Mouse (Mus musculus) forebrain, postnatal 0 days (tissue): ENCODE data around the gene Slc43a3. TPM values are rescaled to one million over a fixed set of nuclear protein-coding genes. Genes with fewer than 3 reads are reported as not detected.

Experiments
- ATAC-seq: fragments of 200-750 bp; cut with Nextera tagmentation; 2 replicates; pipeline ENCODE4 v1.8.0; 2017; ENCODE audit warnings: mild to moderate bottlenecking, moderate library complexity
- DNase-seq: peaks from one replicate; pipeline ENCODE4 v3.0.0-alpha.2; 2015
- H3K27ac ChIP-seq: fragments of 300-500 bp; sonication (generic); 2 replicates; pipeline ENCODE4 v1.5.1; 2014; ENCODE audit warnings: low read depth, mild to moderate bottlenecking, antibody characterized with exemption, low read length, moderate library complexity, mixed read lengths
- H3K27me3 ChIP-seq: fragments of 300-500 bp; sonication (generic); 2 replicates; pipeline ENCODE4 v1.6.1; 2014; ENCODE audit warnings: mild to moderate bottlenecking, low read length, mixed read lengths; ENCODE audit not compliant: insufficient read depth
- H3K36me3 ChIP-seq: fragments of 300-500 bp; sonication (generic); 2 replicates; pipeline ENCODE4 v1.6.1; 2014; ENCODE audit warnings: mild to moderate bottlenecking, moderate library complexity; ENCODE audit not compliant: insufficient read depth
- H3K4me1 ChIP-seq: fragments of 300-500 bp; sonication (generic); 2 replicates; pipeline ENCODE4 v1.6.1; 2014; ENCODE audit warnings: antibody characterized with exemption; ENCODE audit not compliant: insufficient read depth
- H3K4me2 ChIP-seq: fragments of 300-500 bp; sonication (generic); 2 replicates; pipeline ENCODE4 v1.6.1; 2014; ENCODE audit warnings: low read depth, mild to moderate bottlenecking, moderate library complexity
- H3K4me3 ChIP-seq: fragments of 300-500 bp; sonication (generic); 2 replicates; pipeline ENCODE4 v1.5.1; 2014; ENCODE audit warnings: low read depth, low read length, mixed read lengths
- H3K9ac ChIP-seq: fragments of 300-500 bp; sonication (generic); 2 replicates; pipeline ENCODE4 v1.6.1; 2014; ENCODE audit warnings: mild to moderate bottlenecking
- H3K9me3 ChIP-seq: fragments of 300-500 bp; sonication (generic); 2 replicates; pipeline ENCODE4 v1.6.1; 2016; ENCODE audit warnings: low read length
- CTCF ChIP-seq: sonication (generic); IDR thresholded peaks from 2 replicates; pipeline ENCODE4 v1.5.1; 2016; ENCODE audit warnings: antibody characterized with exemption, control low read depth, low read depth
- WGBS: fragments of 180-500 bp; shearing (Covaris S2); extraction: QIAGEN DNeasy Blood & Tissue Kit; methylation state at CpG from one replicate; pipeline ENCODE4 v1.1.7; 2014; 5-methylcytosine and 5-hydroxymethylcytosine counted together
- microRNA-seq, 2 experiments: library from miRNA; unstranded; fragments of <30 nt; microRNA quantifications; one replicate each; pipeline ENCODE4; 2016
- polyA plus RNA-seq: library from polyadenylated mRNA; unstranded; fragments of >200 nt; fragmentation: Nextera tagmentation; extraction: Ambion mirVana; gene quantifications from 2 replicates; pipeline ENCODE4 v1.2.1, GENCODE M21; 2015
- total RNA-seq: library from RNA; depleted of rRNA; stranded (reverse); fragments of >200 nt; gene quantifications from 2 replicates; pipeline ENCODE4 v1.2.3, GENCODE M21; 2014; rRNA removed

Slc43a3 gene
- total and polyA plus RNA-seq, 2 experiments from 2014 or later, result 3.5 to 7.6 TPM

GRCm38 (mm10) chr2:85006600-85006999, 70.2 kb downstream of the Slc43a3 start:
- Histone ChIP-seq H3K36me3 (no peaks in the 10 kb centered on the region), H3K4me2 (no peak overlapping the region), H3K9ac (no peak overlapping the region), H3K27me3 (no peaks in the 10 kb centered on the region), H3K27ac (no peak overlapping the region), H3K4me1 (no peaks in the 10 kb centered on the region), H3K9me3 (no peaks in the 10 kb centered on the region), H3K4me3 (no peak overlapping the region)
- ATAC-seq, result no peak
- 81% methylated on average over 7 of the region's 7 CpGs for WGBS
- DNase-seq, result no peak
- no peak for TF ChIP-seq CTCF

GRCm38 (mm10) chr2:85007729-85008128, 71.3 kb downstream of the Slc43a3 start:
- no peak overlapping the region for H3K27ac ChIP-seq
- peak; percentile 60 for TF ChIP-seq CTCF
- H3K27me3 ChIP-seq, result no peaks in the 10 kb centered on the region
- no peaks in the 10 kb centered on the region for H3K4me1 ChIP-seq
- peak; percentile 39 for ATAC-seq
- H3K36me3 ChIP-seq, result no peaks in the 10 kb centered on the region
- H3K9me3 ChIP-seq, result no peaks in the 10 kb centered on the region
- H3K4me2 ChIP-seq, result no peak overlapping the region
- 18% methylated on average over 4 of the region's 4 CpGs for WGBS
- H3K9ac ChIP-seq, result no peak overlapping the region
- peak; percentile 36 for DNase-seq
- no peak overlapping the region for H3K4me3 ChIP-seq

Small RNA genes lying within 50 kb of the gene (microRNA-seq; reads per million reads assigned to microRNA genes)
- 0 reads per million in 2 experiments for gene Gm24332

Other genes with a start within 250 kb of the Slc43a3 start
- gene Zdhhc5, start 221.4 kb upstream of the Slc43a3 start, total RNA-seq, result 22.9 and 27.5 TPM in 2 replicates
- gene Zdhhc5, start 221.4 kb upstream of the Slc43a3 start, polyA plus RNA-seq, result 13.1 TPM in 2 replicates
- gene Clp1, start 209.2 kb upstream of the Slc43a3 start, total RNA-seq, result 13.2 and 18.7 TPM in 2 replicates
- gene Clp1, start 209.2 kb upstream of the Slc43a3 start, polyA plus RNA-seq, result 15.6 and 15.8 TPM in 2 replicates
- gene Ypel4, start 202.5 kb upstream of the Slc43a3 start, total RNA-seq, result 14.8 and 15.0 TPM in 2 replicates
- 7.4 and 9.3 TPM in 2 replicates for gene Ypel4, start 202.5 kb upstream of the Slc43a3 start, polyA plus RNA-seq
- gene Gm19426, start 192.9 kb upstream of the Slc43a3 start, total RNA-seq, result 2.2 and 3.0 TPM in 2 replicates
- gene Gm19426, start 192.9 kb upstream of the Slc43a3 start, polyA plus RNA-seq, result 2.2 and 2.6 TPM in 2 replicates
- gene Serping1, start 161.1 kb upstream of the Slc43a3 start, total RNA-seq, result 9.1 and 19.2 TPM in 2 replicates
- gene Serping1, start 161.1 kb upstream of the Slc43a3 start, polyA plus RNA-seq, result 23.1 and 24.8 TPM in 2 replicates
- 14.8 and 15.1 TPM in 2 replicates for gene Ube2l6, start 137.8 kb upstream of the Slc43a3 start, total RNA-seq
- 14.9 and 18.1 TPM in 2 replicates for gene Ube2l6, start 137.8 kb upstream of the Slc43a3 start, polyA plus RNA-seq
- 0.29 TPM in 1 of 2 replicates, not detected in the other for gene Smtnl1, start 113.9 kb upstream of the Slc43a3 start, total RNA-seq
- 0.17 TPM in 1 of 2 replicates, not detected in the other for gene Smtnl1, start 113.9 kb upstream of the Slc43a3 start, polyA plus RNA-seq
- 67.3 and 74.6 TPM in 2 replicates for gene Timm10, start 109.6 kb upstream of the Slc43a3 start, total RNA-seq
- gene Timm10, start 109.6 kb upstream of the Slc43a3 start, polyA plus RNA-seq, result 97.7 and 116 TPM in 2 replicates
- gene Slc43a1, start 97.7 kb upstream of the Slc43a3 start, total RNA-seq, result 0.92 and 3.0 TPM in 2 replicates
- 0.91 and 0.94 TPM in 2 replicates for gene Slc43a1, start 97.7 kb upstream of the Slc43a3 start, polyA plus RNA-seq
- 17.7 and 23.7 TPM in 2 replicates for gene Rtn4rl2, start 49.9 kb upstream of the Slc43a3 start, total RNA-seq
- gene Rtn4rl2, start 49.9 kb upstream of the Slc43a3 start, polyA plus RNA-seq, result 25.8 and 26.1 TPM in 2 replicates
- not detected in 2 replicates for gene Prg2, start 43.9 kb downstream of the Slc43a3 start, total RNA-seq
- not detected in 2 replicates for gene Prg2, start 43.9 kb downstream of the Slc43a3 start, polyA plus RNA-seq
- not detected in 2 replicates for gene Prg3, start 51.6 kb downstream of the Slc43a3 start, total RNA-seq
- not detected in 2 replicates for gene Prg3, start 51.6 kb downstream of the Slc43a3 start, polyA plus RNA-seq
- 131 and 144 TPM in 2 replicates for gene Ssrp1, start 100.7 kb downstream of the Slc43a3 start, total RNA-seq
- 137 and 155 TPM in 2 replicates for gene Ssrp1, start 100.7 kb downstream of the Slc43a3 start, polyA plus RNA-seq
- gene P2rx3, start 100.9 kb downstream of the Slc43a3 start, total RNA-seq, result 1.2 TPM in 1 of 2 replicates, not detected in the other
- gene P2rx3, start 100.9 kb downstream of the Slc43a3 start, polyA plus RNA-seq, result 0.35 and 0.41 TPM in 2 replicates
- 47.9 and 77.0 TPM in 2 replicates for gene Tnks1bp1, start 111.4 kb downstream of the Slc43a3 start, total RNA-seq
- gene Tnks1bp1, start 111.4 kb downstream of the Slc43a3 start, polyA plus RNA-seq, result 15.7 and 22.8 TPM in 2 replicates
- gene Aplnr, start 199.6 kb downstream of the Slc43a3 start, total RNA-seq, result 12.1 and 22.6 TPM in 2 replicates
- 23.9 and 25.3 TPM in 2 replicates for gene Aplnr, start 199.6 kb downstream of the Slc43a3 start, polyA plus RNA-seq